Mouse (Mus musculus): Measurements from ENCODE around the gene Angptl8. TPM values are rescaled to one million over a fixed set of nuclear protein-coding genes. Genes with fewer than 3 reads are reported as not detected.

The Angptl8 gene
- polyA plus RNA-seq, 1 experiment from 2014 or later, result 0.42 TPM

DNA sequence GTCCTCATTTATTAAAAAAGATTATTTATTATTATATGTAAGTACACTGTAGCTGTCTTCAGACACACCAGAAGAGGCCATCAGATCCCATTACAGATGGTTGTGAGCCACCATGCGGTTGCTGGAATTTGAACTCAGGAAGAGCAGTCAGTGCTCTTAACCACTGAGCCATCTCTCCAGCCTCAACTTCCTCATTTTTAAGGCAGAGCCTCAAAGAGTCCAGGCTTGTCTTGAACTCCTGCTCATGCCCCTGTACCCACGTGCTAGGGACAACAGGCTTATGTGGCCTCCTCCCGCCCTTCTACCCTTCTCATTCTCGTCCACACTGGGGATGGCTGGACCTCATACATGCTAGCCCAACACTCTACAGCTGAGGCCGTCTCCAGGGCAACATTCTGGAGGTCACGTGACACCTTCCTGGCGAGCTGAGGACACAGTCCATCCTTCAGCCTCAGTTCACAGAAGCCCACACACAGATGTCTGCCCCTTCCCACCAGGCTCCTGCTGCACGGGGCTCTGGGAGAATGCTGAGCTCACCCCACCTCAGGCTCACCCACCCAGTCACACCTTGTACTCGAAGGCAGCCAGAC lies 18.5 kb upstream of the Angptl8 start:
- H3K9me3 ChIP-seq (replicated peaks), result no peaks in the 10 kb centered on the region

GRCm38 (mm10) chr9:21818125-21818524 lies 17.2 kb upstream of the Angptl8 start:
- no peak overlapping the region for H3K4me3 ChIP-seq (replicated peaks)
- no peaks in the 10 kb centered on the region for H3K27me3 ChIP-seq (replicated peaks)
- no peak for ATAC-seq (ENCODE audit: low FRiP score)
- no peaks in the 10 kb centered on the region for H3K36me3 ChIP-seq
- no peak overlapping the region for H3K9ac ChIP-seq (replicated peaks)
- H3K27ac ChIP-seq (replicated peaks), result no peak overlapping the region
- WGBS, result 87% methylated on average over 4 of the region's 4 CpGs
- H3K4me2 ChIP-seq, result no peak overlapping the region
- H3K9me3 ChIP-seq (replicated peaks), result no peaks in the 10 kb centered on the region
- no peaks in the 10 kb centered on the region for H3K4me1 ChIP-seq

More for the DNA sequence above, 18.5 kb upstream of the Angptl8 start:
- H3K27ac ChIP-seq (replicated peaks), result no peak overlapping the region
- no peak overlapping the region for H3K9ac ChIP-seq (replicated peaks)
- no peaks in the 10 kb centered on the region for H3K36me3 ChIP-seq
- H3K4me1 ChIP-seq, result no peaks in the 10 kb centered on the region
- H3K27me3 ChIP-seq (replicated peaks), result no peaks in the 10 kb centered on the region
- WGBS, result 74% methylated on average over 9 of the region's 9 CpGs
- no peak overlapping the region for H3K4me3 ChIP-seq (replicated peaks)
- no peak overlapping the region for H3K4me2 ChIP-seq
- no peak for ATAC-seq (ENCODE audit: low FRiP score)

DNA sequence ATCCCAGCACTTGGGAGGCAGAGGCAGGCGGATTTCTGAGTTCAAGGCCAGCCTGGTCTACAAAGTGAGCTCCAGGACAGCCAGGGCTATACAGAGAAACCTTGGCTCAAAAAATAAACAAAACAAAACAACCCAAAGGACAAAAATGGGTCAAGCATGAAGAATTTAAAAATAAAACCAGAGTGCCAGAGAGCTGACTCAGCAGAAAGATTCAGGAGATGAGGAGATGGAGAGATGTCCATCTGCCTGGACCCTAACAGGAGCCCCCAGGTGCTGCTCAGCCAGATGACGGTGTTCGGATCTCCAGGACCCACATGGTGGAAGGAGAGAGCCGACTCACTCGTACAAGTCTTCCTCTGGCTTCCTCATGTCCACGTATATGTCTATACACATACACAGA lies 16.7 kb upstream of the Angptl8 start:
- no peak overlapping the region for H3K27ac ChIP-seq (replicated peaks)
- no peaks in the 10 kb centered on the region for H3K36me3 ChIP-seq
- H3K9me3 ChIP-seq (replicated peaks), result no peaks in the 10 kb centered on the region
- no peaks in the 10 kb centered on the region for H3K4me1 ChIP-seq
- no peak overlapping the region for H3K4me2 ChIP-seq
- H3K9ac ChIP-seq (replicated peaks), result no peak overlapping the region
- 93% methylated on average over 6 of the region's 6 CpGs for WGBS
- H3K4me3 ChIP-seq (replicated peaks), result no peak overlapping the region
- no peak for ATAC-seq (ENCODE audit: low FRiP score)
- no peaks in the 10 kb centered on the region for H3K27me3 ChIP-seq (replicated peaks)

- H3K27me3 ChIP-seq (replicated peaks), result no peaks in the 10 kb centered on the region
- no peak for ATAC-seq (ENCODE audit: low FRiP score)
- no peaks in the 10 kb centered on the region for H3K4me1 ChIP-seq
- H3K9me3 ChIP-seq (replicated peaks), result no peaks in the 10 kb centered on the region
- H3K4me3 ChIP-seq (replicated peaks), result no peak overlapping the region
- H3K4me2 ChIP-seq, result no peak overlapping the region
- WGBS, result 90% methylated on average over 2 of the region's 2 CpGs
- H3K27ac ChIP-seq (replicated peaks), result no peak overlapping the region
- H3K36me3 ChIP-seq, result no peaks in the 10 kb centered on the region
- H3K9ac ChIP-seq (replicated peaks), result no peak overlapping the region
Observed at GRCm38 (mm10) chr9:21819181-21819729, 16.1 kb upstream of the Angptl8 start.

DNA sequence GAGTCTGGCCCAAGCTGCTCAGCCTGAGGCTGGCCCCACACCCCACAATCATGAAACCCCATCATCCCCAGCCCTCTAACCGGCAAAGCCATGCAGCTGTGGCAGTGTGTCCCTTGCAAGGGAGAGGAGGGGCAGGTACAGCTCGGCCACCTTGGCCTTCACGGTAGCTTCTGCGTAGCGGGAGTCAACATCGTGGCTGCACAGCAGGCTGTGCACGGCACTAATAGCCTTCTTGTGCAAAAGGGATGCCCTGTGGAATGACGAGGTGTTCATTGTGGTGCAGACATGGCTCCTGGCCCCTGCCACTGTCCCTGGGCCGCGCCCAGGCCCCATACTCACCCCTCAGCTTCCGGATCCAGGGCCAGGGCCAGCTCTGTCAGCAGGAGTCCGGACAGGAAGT lies 15.1 kb upstream of the Angptl8 start:
- no peak overlapping the region for H3K27ac ChIP-seq (replicated peaks)
- H3K27me3 ChIP-seq (replicated peaks), result no peaks in the 10 kb centered on the region
- no peak for ATAC-seq (ENCODE audit: low FRiP score)
- H3K9me3 ChIP-seq (replicated peaks), result no peaks in the 10 kb centered on the region
- no peak overlapping the region for H3K4me2 ChIP-seq
- no peak overlapping the region for H3K9ac ChIP-seq (replicated peaks)
- no peak overlapping the region for H3K4me3 ChIP-seq (replicated peaks)
- WGBS, result 82% methylated on average over 12 of the region's 12 CpGs
- no peaks in the 10 kb centered on the region for H3K4me1 ChIP-seq
- no peaks in the 10 kb centered on the region for H3K36me3 ChIP-seq

DNA sequence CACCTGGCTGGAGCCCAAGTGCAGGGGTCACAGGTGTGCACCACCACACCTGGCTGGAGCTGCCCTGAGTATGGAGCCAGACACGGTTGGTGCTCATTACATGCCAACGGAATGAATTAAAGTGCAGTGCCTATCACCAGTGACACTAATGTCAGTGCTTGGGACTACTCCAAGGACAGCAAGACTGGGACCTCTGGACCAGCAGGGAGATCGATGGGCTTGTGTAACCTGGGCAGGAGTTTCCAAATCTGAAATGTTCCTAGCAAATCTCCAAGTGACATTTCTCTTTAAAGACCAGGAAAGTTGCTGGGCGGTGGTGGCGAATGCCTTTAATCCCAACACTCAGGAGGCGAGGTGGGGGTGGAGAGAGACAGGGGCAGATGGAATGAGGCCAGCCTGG lies 12.6 kb upstream of the Angptl8 start:
- Histone ChIP-seq H3K4me3 (replicated peaks) (no peak overlapping the region), H3K27ac (replicated peaks) (no peak overlapping the region), H3K4me1 (no peaks in the 10 kb centered on the region), H3K27me3 (replicated peaks) (no peaks in the 10 kb centered on the region), H3K4me2 (no peak overlapping the region), H3K36me3 (no peaks in the 10 kb centered on the region), H3K9ac (replicated peaks) (no peak overlapping the region), H3K9me3 (replicated peaks) (no peaks in the 10 kb centered on the region)
- WGBS, result 91% methylated on average over 6 of the region's 6 CpGs
- no peak for ATAC-seq (ENCODE audit: low FRiP score)

DNA sequence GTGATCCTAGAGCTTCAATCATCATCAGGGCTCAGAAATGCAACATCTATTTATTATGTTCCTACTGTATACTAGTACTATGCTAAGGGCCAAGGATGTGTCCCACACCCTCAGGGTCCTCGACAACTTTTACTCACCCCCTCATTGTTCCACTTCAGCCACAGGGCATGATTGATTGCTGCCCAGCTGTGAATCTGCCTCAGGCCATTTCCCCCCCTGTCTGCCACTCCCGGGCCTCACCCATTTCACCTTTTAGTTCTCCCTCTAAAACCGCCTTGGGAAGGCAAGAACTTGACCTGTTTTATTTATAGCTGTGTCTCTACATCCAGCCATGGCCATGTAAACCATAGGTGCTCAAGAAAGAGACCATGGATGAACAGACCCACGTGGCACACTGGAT lies 11.4 kb upstream of the Angptl8 start:
- Histone ChIP-seq H3K36me3 (no peaks in the 10 kb centered on the region), H3K27me3 (replicated peaks) (no peaks in the 10 kb centered on the region), H3K9me3 (replicated peaks) (no peaks in the 10 kb centered on the region), H3K4me2 (no peak overlapping the region), H3K4me3 (replicated peaks) (no peak overlapping the region), H3K9ac (replicated peaks) (no peak overlapping the region), H3K4me1 (no peaks in the 10 kb centered on the region), H3K27ac (replicated peaks) (no peak overlapping the region)
- no peak for ATAC-seq (ENCODE audit: low FRiP score)
- WGBS, result 36% methylated on average over 4 of the region's 4 CpGs

DNA sequence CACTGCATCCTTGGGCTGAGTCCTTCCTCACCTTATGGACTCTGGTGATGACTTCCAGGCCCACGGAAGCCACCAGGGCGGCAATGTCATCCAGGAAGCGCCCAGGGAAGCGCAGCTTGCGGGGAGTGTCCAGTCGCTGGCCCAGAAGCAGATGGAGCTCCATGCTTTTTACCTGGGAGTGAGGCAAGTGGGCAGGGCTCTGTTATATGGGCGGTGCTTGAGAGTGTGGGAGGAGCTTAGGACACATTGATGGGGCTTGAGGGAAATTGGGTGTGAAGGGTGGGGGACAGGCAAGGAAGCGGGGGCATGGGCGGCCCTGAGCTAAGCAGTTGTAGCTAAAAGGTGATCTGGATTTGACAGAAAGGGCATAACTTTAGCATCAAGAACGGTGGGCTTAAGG lies 10.9 kb upstream of the Angptl8 start:
- H3K4me1 ChIP-seq, result no peaks in the 10 kb centered on the region

DNA sequence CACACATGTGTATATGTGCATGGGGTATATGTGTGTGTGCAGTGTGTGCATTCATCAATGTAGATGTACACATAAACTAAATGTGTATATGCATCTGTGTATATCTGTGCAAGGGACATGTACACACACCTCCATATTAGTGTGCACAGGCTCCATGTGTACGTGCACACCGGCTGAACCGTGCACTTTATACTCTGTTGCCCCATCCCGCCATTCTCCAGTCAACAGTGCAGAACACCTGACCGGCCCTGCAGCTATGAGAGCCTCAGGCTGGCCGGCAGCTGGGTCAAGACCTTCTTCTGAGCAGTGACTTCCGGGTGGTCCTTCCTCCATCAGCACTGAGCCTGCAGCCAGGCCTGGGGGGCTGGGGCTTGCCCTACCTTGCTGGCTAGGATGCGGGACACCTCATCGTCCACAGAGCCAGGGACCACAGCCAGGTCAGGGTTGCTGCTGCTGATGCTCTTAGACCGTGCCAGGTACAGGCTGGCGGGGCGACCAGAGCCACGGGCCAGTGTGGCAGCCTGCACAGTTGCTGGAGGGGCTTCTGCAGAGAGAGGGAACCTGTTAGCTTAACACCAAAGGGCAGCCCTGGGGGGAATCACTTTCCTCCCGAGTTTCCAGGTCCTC lies 5.4 kb upstream of the Angptl8 start:
- Histone ChIP-seq H3K27me3 (replicated peaks) (no peaks in the 10 kb centered on the region), H3K9ac (replicated peaks) (no peak overlapping the region), H3K4me2 (no peak overlapping the region), H3K36me3 (no peaks in the 10 kb centered on the region), H3K9me3 (replicated peaks) (no peaks in the 10 kb centered on the region), H3K4me3 (replicated peaks) (no peak overlapping the region), H3K27ac (replicated peaks) (no peak overlapping the region), H3K4me1 (no peaks in the 10 kb centered on the region)
- ATAC-seq (ENCODE audit: low FRiP score), result no peak
- WGBS, result 91% methylated on average over 14 of the region's 14 CpGs

More for the DNA sequence above, 10.9 kb upstream of the Angptl8 start:
- no peaks in the 10 kb centered on the region for H3K36me3 ChIP-seq
- H3K4me2 ChIP-seq, result no peak overlapping the region
- no peak overlapping the region for H3K27ac ChIP-seq (replicated peaks)
- 70% methylated on average over 10 of the region's 10 CpGs for WGBS
- ATAC-seq (ENCODE audit: low FRiP score), result no peak
- no peak overlapping the region for H3K4me3 ChIP-seq (replicated peaks)
- no peaks in the 10 kb centered on the region for H3K27me3 ChIP-seq (replicated peaks)
- H3K9me3 ChIP-seq (replicated peaks), result no peaks in the 10 kb centered on the region
- H3K9ac ChIP-seq (replicated peaks), result no peak overlapping the region

DNA sequence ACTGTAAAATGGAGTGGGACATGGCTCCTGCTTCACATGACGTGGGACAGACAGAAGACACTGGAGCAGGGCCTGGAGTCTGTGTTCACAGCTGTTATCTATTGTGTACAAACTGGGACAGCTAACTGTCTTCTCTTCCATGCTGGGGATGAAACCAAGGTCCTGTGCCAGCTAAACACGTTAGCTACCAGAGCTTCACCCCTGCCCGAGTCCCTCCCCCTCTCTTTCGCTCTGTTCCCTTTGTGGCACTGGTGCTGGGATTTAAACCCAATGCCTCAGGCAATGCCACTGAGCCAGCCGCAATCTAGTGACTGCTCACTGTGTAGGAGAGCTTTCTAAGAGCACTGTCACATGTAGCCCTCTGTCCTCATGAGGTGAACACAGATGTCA lies 4.9 kb upstream of the Angptl8 start:
- no peak overlapping the region for H3K4me3 ChIP-seq (replicated peaks)
- no peak overlapping the region for H3K4me2 ChIP-seq
- no peaks in the 10 kb centered on the region for H3K4me1 ChIP-seq
- no peaks in the 10 kb centered on the region for H3K36me3 ChIP-seq
- H3K9ac ChIP-seq (replicated peaks), result no peak overlapping the region
- H3K9me3 ChIP-seq (replicated peaks), result no peaks in the 10 kb centered on the region
- WGBS, result 76% methylated on average over 5 of the region's 5 CpGs
- no peak overlapping the region for H3K27ac ChIP-seq (replicated peaks)
- no peak for ATAC-seq (ENCODE audit: low FRiP score)
- H3K27me3 ChIP-seq (replicated peaks), result no peaks in the 10 kb centered on the region

DNA sequence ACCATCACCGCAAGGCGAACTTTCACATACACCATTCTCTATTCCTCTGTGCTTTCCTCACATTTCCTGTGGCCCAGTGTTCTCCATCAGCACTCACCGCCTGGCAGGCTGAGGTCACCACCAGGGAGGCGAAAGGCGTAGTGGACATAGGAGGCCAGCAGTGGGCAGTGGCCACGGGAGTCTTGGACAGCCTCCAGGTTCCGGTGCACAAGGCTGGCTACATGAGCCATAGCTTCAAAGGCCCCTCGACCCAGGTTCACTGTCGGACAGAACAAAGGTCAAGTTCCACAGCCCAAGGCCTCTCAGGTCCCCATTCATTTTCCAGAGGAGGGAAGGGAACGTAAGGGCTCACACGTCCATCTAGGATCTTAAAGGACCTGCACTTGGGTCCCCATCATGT lies 4.4 kb upstream of the Angptl8 start:
- no peak overlapping the region for H3K4me3 ChIP-seq (replicated peaks)
- H3K4me2 ChIP-seq, result no peak overlapping the region
- H3K9ac ChIP-seq (replicated peaks), result no peak overlapping the region
- H3K27me3 ChIP-seq (replicated peaks), result no peaks in the 10 kb centered on the region
- no peak for ATAC-seq (ENCODE audit: low FRiP score)
- no peaks in the 10 kb centered on the region for H3K9me3 ChIP-seq (replicated peaks)
- WGBS, result 90% methylated on average over 11 of the region's 11 CpGs
- H3K36me3 ChIP-seq, result no peaks in the 10 kb centered on the region
- no peaks in the 10 kb centered on the region for H3K4me1 ChIP-seq
- no peak overlapping the region for H3K27ac ChIP-seq (replicated peaks)

- H3K4me1 ChIP-seq, result no peaks in the 10 kb centered on the region
- no peak overlapping the region for H3K4me2 ChIP-seq
- no peaks in the 10 kb centered on the region for H3K36me3 ChIP-seq
- H3K4me3 ChIP-seq (replicated peaks), result no peak overlapping the region
- ATAC-seq (ENCODE audit: low FRiP score), result no peak
- no peaks in the 10 kb centered on the region for H3K27me3 ChIP-seq (replicated peaks)
- no peak overlapping the region for H3K27ac ChIP-seq (replicated peaks)
- 92% methylated on average over 20 of the region's 20 CpGs for WGBS
- H3K9me3 ChIP-seq (replicated peaks), result no peaks in the 10 kb centered on the region
- H3K9ac ChIP-seq (replicated peaks), result no peak overlapping the region
Observed at GRCm38 (mm10) chr9:21831558-21832240, 3.6 kb upstream of the Angptl8 start.
